Mouse (Mus musculus): ENCODE measurements around the gene Rbfox3.

Rbfox3 gene

DNA sequence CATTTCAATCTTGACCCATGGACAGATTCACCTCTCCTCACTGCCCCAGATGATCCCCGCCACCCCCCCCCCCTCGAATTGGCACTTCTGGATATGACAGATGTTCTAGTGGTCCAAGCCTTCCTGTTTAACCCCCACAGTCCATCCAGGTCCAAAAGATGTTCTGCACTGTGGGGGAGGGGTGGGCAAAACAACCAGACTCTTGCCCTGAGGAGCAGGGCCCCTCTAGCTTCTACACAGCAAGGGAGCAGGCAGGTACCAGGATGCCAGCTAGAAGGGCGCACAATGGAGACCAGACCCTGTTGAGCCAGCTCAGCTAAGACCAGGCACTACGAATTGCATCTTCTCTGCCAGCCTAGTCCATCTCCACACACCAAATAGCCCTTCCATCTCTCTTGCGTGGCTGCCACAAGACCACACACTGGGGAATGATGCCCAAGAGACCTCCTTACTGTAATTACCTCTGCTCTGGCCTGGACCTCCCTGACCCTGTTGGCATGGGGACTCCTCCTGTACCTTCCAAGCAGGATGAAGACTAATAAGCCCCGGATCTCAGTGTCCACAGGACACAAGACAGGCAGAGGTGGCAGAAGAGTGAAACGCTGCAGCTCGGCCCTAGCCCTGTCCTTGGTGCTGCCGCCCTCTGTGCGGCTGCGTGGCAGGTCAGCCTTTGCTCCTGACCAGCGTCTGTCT, 5.1 kb downstream of the Rbfox3 start:
- no peak for DNase-seq (ENCODE audit: low spot score in 2 of 2)

DNA sequence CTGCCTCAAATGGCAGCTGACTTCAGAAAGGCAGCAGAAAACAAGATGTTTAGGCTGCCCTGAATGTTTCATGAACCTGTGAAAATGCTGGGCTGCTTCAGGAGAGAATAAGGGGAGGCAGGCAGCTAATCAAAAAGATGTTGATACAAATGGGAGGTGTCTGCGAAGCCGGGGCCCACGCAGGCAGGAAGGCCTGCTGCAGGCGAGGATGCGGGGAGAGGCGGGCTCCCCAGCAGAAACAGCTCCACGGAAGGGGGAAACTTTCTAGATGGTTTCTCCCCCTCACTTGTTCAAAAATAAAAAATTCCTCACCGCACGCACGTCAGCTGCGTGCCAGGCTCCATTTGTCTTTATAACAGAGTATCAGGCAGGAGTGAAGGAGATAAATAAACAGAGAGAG, 5.7 kb downstream of the Rbfox3 start:
- DNase-seq (ENCODE audit: low spot score in 2 of 2): no peak

DNA sequence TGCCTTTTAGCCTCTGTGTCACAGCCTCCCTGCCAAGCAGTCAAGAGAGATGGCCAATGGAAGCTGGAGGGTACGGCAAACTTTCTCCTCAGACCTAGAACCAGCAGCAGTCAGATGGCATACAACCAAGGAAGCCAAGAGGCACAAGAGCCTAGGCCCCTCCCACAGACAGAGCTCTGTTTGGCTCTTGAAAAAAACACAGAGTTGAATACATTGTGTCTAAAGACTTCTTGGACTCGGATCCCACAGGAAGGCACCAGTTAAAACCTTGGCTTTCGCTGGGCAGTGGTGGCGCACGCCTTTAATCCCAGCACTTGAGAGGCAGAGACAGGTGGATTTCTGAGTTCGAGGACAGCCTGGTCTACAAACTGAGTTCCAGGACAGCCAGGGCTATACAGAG, 7.1 kb downstream of the Rbfox3 start:
- DNase-seq (ENCODE audit: low spot score in 2 of 2): no peak

DNA sequence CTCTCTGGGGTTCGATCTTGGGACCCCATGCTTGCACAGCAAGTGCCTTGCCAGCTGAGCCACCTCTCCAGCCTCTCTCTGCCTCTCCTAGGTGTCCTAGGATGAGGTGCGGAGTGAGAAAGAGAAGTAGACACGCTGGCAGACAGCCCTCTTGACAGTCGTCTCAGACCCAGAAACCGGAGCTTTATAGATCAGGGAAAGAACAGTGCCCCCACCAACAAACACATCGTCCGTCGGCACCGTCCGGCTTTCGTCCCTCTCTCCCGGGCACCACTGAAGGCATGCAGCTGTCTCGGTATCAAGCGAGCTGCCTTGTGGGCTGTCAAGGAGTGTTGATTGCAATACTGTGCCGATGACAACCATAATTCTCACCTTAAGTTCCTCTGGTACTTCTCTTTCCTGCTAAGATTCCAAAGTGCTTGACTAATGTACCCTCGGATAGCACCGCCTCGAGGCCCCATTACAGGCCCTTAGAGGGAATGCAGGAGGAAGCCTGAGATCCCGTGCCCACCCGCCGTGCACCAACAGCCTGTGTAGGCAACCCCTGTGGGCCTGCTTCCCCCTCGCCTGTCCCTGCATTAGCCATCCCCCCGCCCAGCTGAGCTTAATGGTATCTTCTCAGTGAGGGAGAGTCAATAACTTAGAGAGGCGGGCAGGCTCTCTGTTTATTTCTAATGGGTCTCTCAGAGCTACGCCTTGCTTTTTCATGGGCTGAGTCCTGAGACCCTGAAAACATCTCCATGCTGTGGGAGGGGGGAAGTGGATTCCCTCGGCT, 11.4 kb downstream of the Rbfox3 start:
- no peak for DNase-seq (ENCODE audit: low spot score in 2 of 2)

DNA sequence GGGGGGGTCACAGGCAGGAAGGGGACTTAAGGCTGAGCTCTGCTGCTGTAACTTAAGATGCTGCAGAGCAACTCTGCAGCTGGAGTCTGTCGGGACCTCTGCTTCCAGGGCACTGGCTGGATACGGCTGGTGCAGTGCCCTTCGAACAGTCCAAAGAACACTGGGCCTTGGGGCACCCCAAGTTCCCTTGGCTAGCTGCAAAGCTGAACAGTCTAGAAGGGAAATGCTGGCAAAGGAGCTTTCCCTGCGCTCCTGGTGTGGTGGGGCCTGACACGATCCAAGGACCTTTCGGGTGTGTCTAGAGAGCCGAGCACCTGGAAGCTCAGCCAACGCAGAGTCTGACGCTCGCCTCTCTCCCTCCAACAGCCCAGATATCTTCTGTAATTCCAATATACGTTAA, 12.8 kb downstream of the Rbfox3 start:
- DNase-seq (ENCODE audit: low spot score in 2 of 2): no peak

DNA sequence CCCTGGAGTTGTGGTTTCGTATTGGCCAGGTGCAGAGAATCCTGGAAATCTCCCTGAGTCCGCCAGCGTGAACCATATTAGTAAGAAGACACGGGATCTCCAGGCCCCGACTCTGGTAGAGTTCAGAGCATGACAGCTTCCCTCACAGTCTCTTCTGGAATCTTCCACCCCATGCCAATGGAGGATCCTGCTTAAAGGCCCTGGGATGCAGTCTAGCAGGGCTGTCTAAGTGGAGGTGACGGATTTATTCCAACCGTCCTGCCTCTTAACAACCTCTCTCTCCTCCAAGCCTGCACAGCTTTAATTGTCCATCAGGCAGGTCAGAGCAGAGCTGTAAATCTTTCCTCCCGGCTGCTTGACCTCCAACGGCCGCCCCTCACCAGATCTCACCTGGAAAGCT, 13.2 kb downstream of the Rbfox3 start:
- DNase-seq (ENCODE audit: low spot score in 2 of 2): no peak

DNA sequence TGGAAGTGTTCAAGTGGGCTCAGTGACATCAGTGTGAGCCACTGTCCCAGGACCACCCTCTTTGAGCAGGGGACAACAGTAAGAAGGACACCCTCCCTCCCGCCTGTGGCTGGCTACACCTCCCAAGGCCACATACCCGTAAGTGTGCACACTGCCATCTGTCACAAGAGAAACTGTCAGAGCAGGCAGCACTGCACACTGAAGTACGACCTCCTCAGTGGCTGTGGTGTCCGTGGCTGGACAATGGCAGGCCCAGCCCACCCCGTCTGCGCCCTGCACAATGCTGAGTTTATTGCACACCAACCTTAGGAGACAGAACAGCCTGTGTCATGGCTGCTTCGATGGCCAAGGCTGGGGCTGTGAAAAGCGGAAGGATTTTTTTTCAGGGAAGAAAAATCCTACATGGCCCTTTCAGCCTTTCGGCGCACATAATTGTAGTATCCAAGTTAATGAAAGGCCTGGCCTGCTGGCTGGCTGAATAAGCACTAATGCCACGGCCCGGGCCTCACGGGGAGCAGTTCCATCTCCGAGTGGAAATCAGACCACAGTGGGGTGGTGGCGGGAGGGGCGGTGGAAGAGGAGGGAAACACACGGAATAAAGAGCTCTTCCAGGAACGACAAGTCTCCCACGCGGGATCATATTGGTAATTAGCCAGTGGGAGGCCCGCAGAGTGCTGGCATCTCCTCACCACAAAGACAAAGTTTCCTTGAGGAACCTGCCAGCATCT, 14.1 kb downstream of the Rbfox3 start:
- DNase-seq (ENCODE audit: low spot score in 2 of 2): no peak

DNA sequence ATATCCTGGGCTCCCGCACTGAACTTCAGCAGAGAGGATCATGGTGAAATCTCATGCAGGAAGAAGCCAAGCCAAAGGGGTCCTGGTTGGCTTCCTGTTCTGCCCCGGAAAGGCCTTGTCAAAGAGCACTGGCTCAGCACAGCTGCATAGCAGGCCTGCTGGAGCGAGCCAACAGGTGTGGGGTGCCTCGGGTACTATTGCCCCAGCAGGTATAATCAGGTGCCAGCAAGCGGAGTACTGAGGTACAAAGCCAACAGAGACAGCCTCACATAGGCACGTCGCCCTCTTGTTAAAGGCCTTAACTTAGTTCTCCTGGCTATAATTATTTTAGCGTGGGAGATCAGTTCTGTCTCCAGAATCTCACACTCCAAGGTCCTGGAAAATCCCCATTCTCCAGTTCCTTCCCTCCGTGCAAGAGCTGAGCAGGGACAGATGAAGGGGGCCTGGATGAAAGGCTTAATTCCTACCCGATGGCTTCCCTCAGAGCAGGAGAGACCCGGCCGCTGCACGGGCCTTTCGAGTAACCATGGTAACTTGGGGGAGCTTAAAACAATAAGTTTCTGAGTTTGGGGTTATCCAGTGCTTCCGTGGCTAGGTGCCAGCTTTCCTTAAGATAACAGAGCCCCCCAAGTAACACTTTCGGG, 15.2 kb downstream of the Rbfox3 start:
- no peak for DNase-seq (ENCODE audit: low spot score in 2 of 2)

DNA sequence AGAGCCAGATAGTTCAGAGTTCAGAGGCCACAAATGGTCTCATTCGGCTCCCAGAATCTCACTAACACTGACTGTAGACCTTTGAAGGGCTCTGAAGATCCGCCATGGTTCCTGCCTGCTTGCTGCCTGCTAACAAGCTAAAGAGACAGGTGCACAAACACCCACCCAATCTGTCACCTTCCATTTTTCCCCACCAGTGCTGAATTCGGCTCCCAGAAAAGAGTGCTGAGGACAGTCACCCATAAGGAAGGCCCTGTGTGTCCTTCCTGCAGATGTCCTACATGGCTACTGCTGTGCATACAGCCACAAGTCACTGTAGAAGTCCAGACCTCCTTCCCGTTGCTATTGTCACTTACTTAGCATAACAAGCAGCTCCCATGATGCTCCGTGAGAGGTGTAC, 16.6 kb downstream of the Rbfox3 start:
- DNase-seq (ENCODE audit: low spot score in 2 of 2): no peak

DNA sequence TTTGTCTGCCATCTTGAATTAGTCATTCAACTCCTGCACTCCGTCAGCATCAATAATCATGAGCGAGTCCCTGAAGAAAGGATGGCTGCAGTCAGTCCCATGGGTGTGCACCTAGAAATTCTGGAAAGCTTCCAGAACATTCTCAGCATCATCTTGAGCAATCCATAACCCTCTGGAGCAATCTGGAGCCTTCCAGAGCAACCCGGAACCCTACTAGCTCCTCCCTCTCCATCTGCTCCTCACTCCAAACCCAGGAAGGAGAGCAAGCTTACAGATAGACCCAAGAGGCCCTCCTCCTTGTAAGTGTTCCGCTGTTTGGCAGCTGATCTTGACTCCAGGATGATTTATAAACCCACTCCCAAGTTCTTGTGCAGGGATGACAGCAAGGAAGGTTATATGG, 17.2 kb downstream of the Rbfox3 start:
- no peak for DNase-seq (ENCODE audit: low spot score in 2 of 2)

DNA sequence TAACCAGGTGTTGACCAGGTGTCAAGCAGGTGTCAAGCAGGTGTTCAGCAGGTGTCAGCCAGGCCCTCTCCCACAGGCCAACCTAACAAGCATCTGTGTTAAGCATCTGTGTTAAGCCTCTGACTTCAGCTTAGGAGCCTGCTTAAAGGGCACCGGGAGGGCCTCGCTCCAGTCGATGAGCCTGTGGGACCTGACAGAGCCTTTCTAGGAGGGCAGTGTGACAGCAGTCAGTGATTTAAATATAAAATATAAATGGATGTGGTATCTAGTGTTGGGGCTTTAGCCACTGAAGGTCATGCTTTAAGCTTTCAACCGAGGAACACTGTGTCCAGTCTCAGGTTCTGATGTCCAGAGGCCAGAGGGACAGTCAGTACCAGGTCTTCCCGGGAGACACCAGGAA, 18.5 kb downstream of the Rbfox3 start:
- DNase-seq (ENCODE audit: low spot score in 2 of 2): no peak

DNA sequence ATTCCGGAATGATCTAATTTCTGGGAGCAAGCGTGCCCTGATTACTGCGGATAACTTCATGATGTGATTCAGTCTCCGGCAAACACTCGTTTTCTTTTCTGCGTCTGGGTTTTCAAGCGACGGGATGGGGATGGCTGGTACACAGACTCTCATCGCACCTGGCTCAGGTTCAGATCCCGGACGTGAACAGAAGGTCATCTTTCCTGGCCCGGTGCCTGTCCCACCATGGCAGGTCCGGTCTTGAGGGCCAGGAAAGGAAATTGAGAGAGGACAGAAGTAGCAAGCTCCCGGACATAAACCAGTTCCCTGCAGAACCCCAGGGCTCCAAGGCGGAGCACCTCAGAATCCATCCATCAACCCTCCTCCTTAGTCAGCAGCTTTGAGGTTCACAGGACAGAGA, 19.9 kb downstream of the Rbfox3 start:
- no peak for DNase-seq (ENCODE audit: low spot score in 2 of 2)

DNA sequence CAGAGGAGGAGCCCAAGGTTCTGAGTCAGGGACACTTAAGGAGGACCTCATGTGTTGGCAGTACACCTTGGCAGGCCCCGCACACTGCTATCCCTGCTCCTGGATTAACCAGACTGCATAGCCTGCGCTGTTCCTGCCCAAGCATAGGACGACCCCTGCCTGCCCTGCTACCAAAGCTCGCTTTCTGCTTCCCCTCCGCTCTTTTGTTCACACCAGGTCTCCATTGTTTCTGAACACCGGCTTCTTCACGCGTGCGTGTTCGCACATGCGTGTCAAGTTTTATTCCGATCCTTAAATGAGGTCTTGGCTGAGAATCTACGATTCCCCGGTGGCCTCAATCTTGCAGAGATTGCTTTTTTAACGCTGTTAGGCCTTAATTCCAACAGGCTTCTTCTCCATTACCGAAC, 20.4 kb downstream of the Rbfox3 start:
- no peak for DNase-seq (ENCODE audit: low spot score in 2 of 2)

DNA sequence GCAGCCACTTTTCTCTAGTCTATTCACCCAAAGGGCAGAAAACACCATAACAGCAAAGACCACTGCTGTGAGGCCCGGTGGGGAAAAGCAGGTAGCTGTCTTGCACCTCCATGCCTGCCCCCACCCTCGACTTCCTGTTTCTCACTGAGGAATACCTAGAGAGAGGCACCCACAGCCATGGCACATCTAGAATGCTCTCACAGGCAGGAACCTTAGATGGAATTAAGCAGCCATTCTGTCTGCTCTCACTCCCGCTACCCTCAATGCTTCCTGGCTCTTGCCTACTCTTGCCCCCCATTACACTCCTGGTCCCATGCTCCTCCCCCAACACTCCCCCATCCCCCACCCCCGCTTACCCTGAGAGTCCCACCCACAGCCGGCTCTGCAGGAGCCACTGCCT, 20.9 kb downstream of the Rbfox3 start:
- no peak for DNase-seq (ENCODE audit: low spot score in 2 of 2)

DNA sequence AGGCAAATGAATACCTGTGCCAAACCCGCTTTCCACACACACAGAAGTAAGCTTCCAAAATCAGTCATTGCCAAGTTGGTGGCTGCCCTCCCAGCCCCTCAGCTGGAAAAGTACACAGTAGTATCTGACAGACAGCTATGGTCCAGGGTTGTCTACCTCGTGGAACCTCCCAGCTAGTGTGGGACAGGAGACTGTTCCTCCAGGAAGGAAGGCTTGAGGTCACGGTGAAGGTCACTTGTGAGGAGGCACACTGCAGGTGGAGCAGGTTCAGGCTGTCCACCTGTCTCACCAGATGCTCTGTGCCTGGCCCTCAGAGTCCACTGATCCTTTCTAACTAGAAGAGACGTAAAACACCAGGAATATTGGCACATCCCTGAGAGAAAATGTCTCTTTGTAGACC, 21.9 kb downstream of the Rbfox3 start:
- no peak for DNase-seq (ENCODE audit: low spot score in 2 of 2)

DNA sequence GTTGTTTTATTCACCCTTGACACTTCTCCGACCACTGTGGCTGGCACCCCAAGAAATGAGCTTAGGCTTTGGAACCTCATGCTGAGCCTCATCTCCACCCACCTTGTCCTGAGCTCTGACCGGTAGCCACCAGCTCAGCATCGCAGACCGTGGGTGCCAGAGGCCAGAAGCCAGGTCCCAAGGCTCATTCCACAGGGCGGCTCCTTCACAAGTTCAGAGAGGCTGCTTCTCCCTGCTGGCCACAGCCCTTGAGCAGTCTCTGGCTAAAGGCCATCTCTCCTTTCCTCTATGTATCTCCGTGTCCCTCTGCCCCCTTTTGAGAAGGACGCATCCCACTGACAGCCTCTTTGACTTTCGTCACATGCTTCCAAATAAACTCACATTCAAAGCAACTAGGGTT, 23.0 kb downstream of the Rbfox3 start:
- DNase-seq (ENCODE audit: low spot score in 2 of 2): no peak

DNA sequence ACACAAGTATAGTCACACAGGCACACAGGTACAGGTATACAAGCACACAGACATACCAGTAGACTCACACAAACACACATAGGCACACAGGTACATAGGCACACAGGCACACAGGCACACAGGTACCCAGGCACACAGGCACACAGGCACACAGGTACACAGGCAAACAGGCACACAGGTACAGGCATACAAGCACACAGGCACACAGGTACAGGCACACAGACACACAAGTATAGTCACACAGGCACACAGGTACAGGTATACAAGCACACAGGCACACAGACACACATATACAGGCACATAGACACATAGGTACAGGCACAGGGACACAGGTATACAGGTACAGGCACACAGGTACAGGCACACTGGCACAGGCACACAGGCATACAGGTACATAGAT, 24.2 kb downstream of the Rbfox3 start:
- DNase-seq (ENCODE audit: low spot score in 2 of 2): no peak

DNA sequence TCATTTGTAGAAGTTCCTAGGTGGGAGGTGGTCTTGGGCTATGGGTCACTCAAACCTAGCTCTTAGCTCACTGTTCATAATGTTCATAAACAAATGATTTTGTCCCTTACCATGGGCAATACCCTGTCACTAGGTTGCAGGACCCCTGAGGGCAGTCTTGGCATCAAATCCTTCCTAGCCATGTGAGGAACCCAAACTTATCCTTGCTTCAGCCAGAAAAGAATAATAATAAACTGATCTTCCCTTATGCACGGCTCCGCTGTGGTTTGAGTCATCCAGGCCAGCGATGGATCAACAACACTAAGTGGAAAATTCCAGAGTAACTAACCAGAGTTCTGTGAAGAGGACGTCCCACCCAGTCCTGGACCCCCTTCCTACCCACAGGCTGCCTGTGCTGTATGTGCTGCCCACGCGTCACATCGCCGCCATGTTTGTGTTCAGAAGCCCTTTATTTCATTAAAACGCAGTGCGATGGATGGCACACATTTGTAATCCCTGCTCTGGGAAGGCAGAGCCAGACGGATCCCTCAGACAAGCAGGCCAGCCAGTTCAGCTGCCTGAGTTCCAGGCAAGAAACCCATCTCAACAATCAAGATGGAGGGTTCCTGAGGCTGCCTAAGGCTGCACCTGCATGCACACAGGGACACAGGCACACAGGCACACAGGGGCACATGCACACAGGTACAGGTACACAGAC, 25.0 kb downstream of the Rbfox3 start:
- DNase-seq (ENCODE audit: low spot score in 2 of 2): no peak

DNA sequence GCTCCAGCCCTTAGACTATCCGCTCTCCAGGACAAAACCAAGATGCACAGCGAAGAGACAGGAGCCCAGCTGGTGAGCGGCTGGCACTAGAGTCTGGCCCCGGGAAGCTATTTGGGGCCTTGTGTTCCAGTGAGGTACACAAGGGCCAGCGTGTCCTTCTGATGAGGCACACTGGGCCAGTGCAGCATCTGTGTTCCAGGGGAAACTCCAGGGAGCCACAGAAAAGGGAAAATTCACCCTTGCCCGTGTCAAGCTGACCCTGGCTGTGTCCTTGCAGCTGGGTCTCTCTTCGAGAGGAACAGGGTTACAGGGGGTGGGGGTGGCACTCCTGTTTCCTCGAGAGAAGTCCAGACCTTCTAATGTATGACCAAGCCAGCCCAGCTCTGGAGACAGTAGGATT, 25.8 kb downstream of the Rbfox3 start:
- no peak for DNase-seq (ENCODE audit: low spot score in 2 of 2)

DNA sequence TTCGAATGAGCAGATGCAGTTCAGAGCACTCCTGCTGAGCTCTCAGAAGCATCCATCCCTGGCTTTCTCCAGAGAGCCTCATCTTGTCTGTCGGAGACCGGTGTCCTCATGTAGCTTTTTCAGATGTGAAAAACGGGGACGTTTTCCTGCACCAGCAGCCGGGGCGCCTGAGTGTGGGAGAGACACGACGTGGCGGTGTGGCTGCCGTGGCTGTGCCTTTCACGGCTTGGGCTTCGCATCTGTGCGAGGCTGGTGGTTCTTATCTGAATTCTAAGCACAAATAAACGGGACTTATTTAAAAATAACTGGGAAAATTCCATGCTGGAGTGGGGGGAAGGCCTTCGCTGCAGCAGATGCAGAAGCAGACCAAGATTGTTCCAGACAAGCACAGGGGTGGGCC, 26.3 kb downstream of the Rbfox3 start:
- no peak for DNase-seq (ENCODE audit: low spot score in 2 of 2)

DNA sequence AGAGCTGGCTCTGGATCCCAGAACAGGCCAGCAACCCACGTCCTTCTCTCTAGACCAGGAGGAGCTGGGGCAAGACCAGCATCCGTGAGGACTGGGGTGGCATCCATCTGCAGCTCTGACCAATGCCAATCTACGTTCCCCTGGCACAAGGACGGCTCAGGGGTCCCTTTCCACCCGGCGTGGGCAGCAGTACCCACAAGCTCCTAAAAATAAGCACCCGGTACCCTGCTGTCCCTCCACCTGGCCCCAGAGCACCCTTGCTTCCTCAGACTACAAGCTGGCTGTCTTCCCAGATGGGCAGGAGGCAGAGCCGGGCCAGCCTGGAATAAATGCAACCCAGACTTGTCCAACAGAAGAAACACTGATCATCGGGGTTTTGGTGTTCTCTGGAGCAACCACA, 28.3 kb downstream of the Rbfox3 start:
- DNase-seq (ENCODE audit: low spot score in 2 of 2): no peak

Data from thymus, postnatal 10 days (tissue).